Mouse (Mus musculus) Patski (cell line): Measurements from ENCODE around the gene Art4. TPM values are rescaled to one million over a fixed set of nuclear protein-coding genes. Genes with fewer than 3 reads are reported as not detected.
A peak's percentile ranks its signal among the peaks of the same experiment; 100 is the strongest.

ENCODE experiments used
- ATAC-seq: fragments of 100-300 bp; one replicate; pipeline ENCODE4 v1.8.0; 2021
- CTCF ChIA-PET: fragments of 350-600 bp; sonication (Branson Sonifier 250); formaldehyde crosslinking; loops from one replicate; lab custom pipeline; 2022; ENCODE audit warnings: inconsistent platforms; lab: Charles Lee
- POLR2A ChIA-PET: fragments of 350-600 bp; sonication (Branson Sonifier 250); formaldehyde crosslinking; loops from one replicate; lab custom pipeline; 2022; ENCODE audit warnings: antibody characterized with exemption, inconsistent platforms; lab: Charles Lee
- DNase-seq: peaks from one replicate; pipeline ENCODE4 v3.0.0-alpha.2; 2011; ENCODE audit warnings: low read depth, low spot score
- H3K27me3 ChIP-seq: fragments of 371-371 bp; one replicate; pipeline ENCODE4 v1.5.1; 2021
- CTCF ChIP-seq: fragments of 100-300 bp; IDR thresholded peaks from one replicate; pipeline ENCODE4 v1.5.1; 2021
- in situ Hi-C: fragments of 300-500 bp; cut with MboI; formaldehyde crosslinking; loops from 3 replicates; pipeline ENCODE4 v1.11.1; 2018; ENCODE audit warnings: low pct_unique_long_range_greater_than_20kb, mixed read lengths
- polyA plus RNA-seq: library from polyadenylated mRNA; unstranded; gene quantifications from one replicate; pipeline ENCODE4 v1.2.3, GENCODE M21; 2021

The Art4 gene
- polyA plus RNA-seq, 1 experiment from 2014 or later: not detected

DNA sequence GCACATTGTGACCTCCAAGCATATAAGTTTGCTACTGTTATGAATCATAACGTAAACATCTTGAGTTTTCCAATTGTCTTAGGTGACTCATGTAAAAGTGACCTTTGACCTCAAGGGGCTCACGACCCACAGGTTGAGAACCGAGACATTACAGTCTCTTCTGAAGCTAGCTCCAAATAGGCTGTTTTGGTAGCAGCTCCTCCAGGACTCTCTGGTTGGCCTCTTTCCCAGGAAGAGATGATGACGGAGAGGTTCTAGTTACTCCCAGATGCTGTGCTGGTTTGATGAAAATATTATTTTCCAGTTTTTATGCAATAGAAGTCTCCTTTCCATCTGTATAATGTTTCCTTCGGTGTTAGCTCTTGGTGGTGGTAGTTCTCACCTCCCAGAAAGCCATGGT lies 11.4 kb upstream of the Art4 start:
- POLR2A ChIA-PET: no interaction called here
- TF ChIP-seq CTCF: no peak
- CTCF ChIA-PET: interaction anchor here (1.0 kb wide), 1 partner anchor 22 kb away, joined by 3 read pairs; no protein-coding TSS in a partner anchor
- no peak for ATAC-seq
- no peaks in the 10 kb centered on the region for H3K27me3 ChIP-seq
- DNase-seq: no peak
- in situ Hi-C loops: no loop called here

DNA sequence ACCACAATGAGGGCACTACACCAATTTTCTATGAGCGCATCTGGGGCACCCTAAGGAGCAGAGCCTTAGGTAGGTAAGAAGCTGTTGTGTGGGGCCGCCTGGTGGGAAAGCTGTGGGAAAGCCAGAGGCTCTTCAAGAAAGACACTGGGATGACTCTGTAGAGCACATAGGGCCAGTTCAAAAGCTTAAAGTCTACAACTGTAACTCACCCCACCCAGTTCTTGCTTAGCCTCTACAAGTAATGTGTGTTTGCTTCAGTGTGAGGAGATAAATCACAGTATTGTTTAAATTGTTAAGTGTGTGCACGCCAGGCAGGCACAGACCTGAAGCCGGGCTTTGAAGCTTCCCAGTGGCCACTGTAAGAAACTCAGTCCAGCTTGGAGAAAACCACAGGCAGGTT lies 8.6 kb upstream of the Art4 start:
- ATAC-seq (no peak), DNase-seq (no peak)
- ChIA-PET CTCF (interaction anchor here (1.3 to 2.0 kb wide), 5 partner anchors 8 to 103 kb away, joined by 3 to 8 read pairs (median 6); no protein-coding TSS in a partner anchor), POLR2A (interaction anchor here (1.0 kb wide), 1 partner anchor 11 kb away, joined by 4 read pairs; no protein-coding TSS in a partner anchor)
- in situ Hi-C loops: no loop called here
- TF ChIP-seq CTCF: no peak
- H3K27me3 ChIP-seq: no peaks in the 10 kb centered on the region

DNA sequence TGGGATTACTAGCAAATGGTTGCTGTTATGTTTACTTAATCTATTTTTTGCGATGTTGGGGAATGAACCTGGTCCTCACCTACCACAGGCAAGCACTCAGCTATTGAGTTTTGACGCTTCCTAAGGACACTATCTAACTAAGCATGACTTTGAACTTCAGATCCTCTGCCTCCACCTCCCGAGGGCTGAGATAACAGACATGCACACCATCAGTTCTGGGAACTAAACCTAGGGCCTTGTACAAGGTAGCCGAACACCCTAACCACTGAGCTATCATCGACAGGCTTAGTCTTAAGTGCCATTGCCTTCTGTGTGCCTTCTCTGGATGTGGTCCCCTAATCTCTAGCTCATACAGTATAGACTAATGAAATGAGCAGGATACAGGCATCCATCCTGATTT lies 7.8 kb upstream of the Art4 start:
- DNase-seq (no peak), ATAC-seq (no peak)
- CTCF ChIA-PET: interaction anchor here (1.0 to 2.0 kb wide), 5 partner anchors 9 to 104 kb away, joined by 4 to 8 read pairs (median 6); no protein-coding TSS in a partner anchor
- POLR2A ChIA-PET: no interaction called here
- in situ Hi-C loops: no loop called here
- H3K27me3 ChIP-seq: no peaks in the 10 kb centered on the region
- TF ChIP-seq CTCF: no peak

DNA sequence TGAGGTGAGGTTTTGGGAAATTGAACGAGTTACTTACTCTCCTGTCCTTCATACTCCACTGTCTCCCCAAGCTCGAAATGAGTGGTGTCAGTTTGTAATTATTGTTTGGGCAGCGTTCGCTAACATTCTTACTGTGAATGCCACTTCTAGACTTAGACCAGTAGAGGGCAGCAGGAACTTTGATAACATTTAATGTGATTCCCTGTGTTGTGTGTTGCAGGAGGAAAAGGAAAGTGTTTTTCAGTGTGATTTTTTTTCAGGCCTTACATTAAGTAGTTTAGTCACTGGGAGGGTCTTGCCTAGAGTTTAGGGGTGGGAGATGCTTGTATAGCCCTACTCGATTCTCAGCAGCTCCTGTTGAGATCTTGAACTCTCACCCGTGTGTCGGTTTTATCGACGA lies 3.5 kb upstream of the Art4 start:
- ATAC-seq (no peak), DNase-seq (peak; percentile 19)
- H3K27me3 ChIP-seq: no peaks in the 10 kb centered on the region
- POLR2A ChIA-PET: no interaction called here
- CTCF ChIA-PET: interaction anchor here (0.8 to 4.3 kb wide), 15 partner anchors 10 to 129 kb away, joined by 3 to 35 read pairs (median 4); partner anchors contain the start of genes Erp27, Hist4h4 and Pde6h
- in situ Hi-C loops: loop anchor here (5.0 kb wide), 1 partner anchor 106 kb away; no protein-coding TSS in a partner anchor
- TF ChIP-seq CTCF: peak; percentile 57

DNA sequence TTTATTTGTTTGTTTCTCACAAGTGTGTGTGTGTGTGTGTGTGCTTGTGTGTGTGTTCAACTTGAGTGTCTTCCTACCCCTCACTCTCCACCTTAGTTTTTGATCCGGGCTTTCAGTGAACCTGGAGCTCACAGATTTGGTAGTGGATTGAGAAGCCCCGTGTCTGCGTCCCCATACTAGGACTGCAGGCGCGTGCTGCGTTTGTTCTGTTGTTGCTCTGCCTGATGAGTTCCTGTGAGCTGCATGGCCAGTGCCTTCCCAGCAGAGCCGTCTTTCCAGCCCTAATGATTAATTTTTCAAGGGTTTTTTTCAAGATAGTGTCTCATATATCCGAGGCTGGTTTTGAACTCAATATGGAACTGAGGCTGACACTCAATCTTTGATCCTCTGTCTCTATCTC lies 887 bp upstream of the Art4 start:
- ATAC-seq: no peak
- no peak for DNase-seq
- H3K27me3 ChIP-seq: no peaks in the 10 kb centered on the region
- in situ Hi-C loops: loop anchor here (10.0 kb wide), 1 partner anchor 316 kb away; the partner anchor contains the start of gene Rerg
- no peak for TF ChIP-seq CTCF
- ChIA-PET CTCF (interaction anchor here (4.3 kb wide), 1 partner anchor 111 kb away, joined by 35 read pairs; no protein-coding TSS in a partner anchor), POLR2A (no interaction called here)

DNA sequence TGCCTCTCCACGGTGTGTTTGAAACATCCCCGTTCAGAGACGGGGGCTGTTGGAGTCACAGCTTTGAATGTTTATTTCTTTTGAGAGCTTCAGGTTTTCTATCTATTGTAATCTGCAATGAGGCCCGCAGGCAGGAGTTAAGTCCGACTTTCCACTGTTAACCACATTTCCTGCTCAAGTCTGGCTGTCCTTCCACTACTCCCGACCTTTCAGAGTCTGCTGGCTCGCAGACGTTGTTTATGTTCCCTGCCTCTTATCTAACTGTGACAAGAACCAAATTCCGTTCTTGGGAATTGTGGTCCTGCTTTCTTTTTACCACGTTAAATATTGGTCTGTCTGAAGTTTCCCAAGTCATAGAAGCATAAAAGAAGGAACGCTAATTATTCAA lies 334 bp upstream of the Art4 start:
- ATAC-seq (no peak), DNase-seq (no peak)
- TF ChIP-seq CTCF: no peak
- CTCF ChIA-PET: no interaction called here
- in situ Hi-C loops: loop anchor here (10.0 kb wide), 1 partner anchor 317 kb away; the partner anchor contains the start of gene Rerg
- H3K27me3 ChIP-seq: no peaks in the 10 kb centered on the region
- POLR2A ChIA-PET: no interaction called here

DNA sequence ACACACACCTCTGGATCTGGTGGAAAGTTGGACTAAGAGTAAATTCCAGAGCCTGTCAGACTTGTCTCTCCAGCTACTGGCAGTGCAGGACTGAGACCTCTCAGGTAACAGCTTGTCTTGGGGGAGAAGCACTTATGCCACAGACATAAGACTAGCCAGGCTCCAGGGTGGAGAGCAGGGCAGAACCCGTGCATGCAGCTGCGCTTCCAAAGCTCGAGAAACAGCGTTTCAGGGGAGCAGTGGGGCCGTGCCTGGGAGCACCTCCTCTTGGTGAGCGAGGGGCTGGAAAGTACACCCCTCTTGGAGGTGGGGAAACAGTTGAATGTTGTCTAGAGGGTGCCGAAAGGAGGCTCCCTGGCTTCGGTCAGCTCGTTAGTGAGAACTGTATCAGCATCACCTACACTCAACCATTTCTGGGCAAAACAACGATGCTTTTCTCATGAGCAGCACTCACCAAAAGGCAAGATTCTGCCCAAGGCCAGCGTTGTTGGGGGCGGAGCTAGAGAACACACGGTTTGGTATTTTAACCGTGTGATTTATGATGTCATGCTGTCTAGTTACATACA lies 1.4 kb downstream of the Art4 start:
- in situ Hi-C loops: loop anchor here (10.0 kb wide), 1 partner anchor 319 kb away; the partner anchor contains the start of gene Rerg
- POLR2A ChIA-PET: interaction anchor here (0.6 kb wide), 1 partner anchor 111 kb away, joined by 3 read pairs; no protein-coding TSS in a partner anchor
- TF ChIP-seq CTCF: no peak
- CTCF ChIA-PET: interaction anchor here (0.8 to 1.7 kb wide), 6 partner anchors 10 to 124 kb away, joined by 3 to 5 read pairs (median 4); no protein-coding TSS in a partner anchor
- no peaks in the 10 kb centered on the region for H3K27me3 ChIP-seq
- ATAC-seq (no peak), DNase-seq (no peak)

DNA sequence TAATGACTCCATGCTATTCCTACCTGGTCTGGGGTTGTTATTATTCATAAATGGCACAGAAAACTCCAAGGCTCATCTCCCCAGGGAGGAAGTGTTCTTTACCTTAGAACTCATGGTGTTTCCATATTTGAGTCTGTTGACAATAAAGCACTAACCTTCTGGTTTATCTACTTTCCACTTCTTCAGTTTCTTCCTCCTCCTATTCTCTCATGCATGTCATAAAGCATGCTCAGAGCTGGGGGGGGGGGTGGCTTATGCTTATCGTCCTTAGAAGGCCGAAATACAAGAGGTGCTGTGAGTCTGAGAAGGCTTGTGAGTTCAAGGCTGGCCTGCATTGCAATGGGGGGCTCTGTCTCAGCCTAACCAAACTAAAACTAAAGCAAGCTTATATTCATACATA lies 2.4 kb downstream of the Art4 start:
- POLR2A ChIA-PET: no interaction called here
- CTCF ChIA-PET: interaction anchor here (0.8 to 1.5 kb wide), 6 partner anchors 8 to 125 kb away, joined by 3 to 5 read pairs (median 4); no protein-coding TSS in a partner anchor
- DNase-seq (no peak), ATAC-seq (no peak)
- in situ Hi-C loops: loop anchor here (10.0 kb wide), 1 partner anchor 320 kb away; the partner anchor contains the start of gene Rerg
- no peaks in the 10 kb centered on the region for H3K27me3 ChIP-seq
- no peak for TF ChIP-seq CTCF

DNA sequence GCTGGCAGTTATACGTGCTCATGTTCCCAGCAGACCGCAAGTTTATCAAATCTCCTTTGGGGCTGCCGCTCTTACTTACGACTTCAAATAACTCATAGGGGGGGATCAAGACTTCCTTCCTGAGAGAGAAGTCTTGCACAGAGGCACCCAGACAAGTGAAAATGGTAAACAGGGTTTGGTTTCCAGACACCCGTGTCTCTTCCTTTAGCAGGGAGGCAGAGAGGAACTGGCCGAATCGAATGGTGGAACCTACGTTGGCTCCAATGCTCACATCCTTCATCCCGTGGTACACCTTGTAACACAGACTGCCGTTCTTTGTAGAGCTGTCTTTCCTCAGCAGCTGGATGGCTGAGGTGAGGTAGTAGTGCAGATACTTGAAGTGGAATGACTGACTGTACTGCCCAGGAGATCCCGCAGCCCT lies 3.2 kb downstream of the Art4 start:
- ChIA-PET CTCF (interaction anchor here (1.0 to 1.3 kb wide), 2 partner anchors 9 to 116 kb away, joined by 3 read pairs; no protein-coding TSS in a partner anchor), POLR2A (no interaction called here)
- H3K27me3 ChIP-seq: no peaks in the 10 kb centered on the region
- ATAC-seq (no peak), DNase-seq (no peak)
- TF ChIP-seq CTCF: no peak
- in situ Hi-C loops: loop anchor here (10.0 kb wide), 1 partner anchor 320 kb away; the partner anchor contains the start of gene Rerg

DNA sequence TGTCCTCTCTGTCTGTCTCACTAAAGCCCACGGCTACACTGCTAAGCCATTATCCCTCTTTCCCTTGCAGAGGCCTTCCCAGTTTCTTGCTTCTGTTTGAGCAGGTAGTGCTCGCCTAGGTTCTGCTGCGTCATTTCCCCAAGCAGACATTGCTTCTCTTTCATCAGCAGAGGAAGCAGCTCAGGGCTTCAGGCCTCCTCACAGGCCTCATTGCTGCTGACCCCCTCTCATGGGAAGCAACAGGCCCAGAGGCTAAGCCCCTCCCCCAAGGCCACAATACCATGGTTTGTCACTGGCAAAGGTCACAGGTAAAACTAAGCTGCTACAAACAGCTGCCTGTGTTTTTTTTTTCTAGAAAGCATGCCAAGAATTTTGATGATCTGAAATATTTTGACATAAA lies 4.8 kb downstream of the Art4 start:
- ChIA-PET POLR2A (interaction anchor here (0.7 to 1.0 kb wide), 2 partner anchors 48 to 49 kb away, joined by 4 read pairs; partner anchors contain the start of gene Hist4h4), CTCF (interaction anchor here (0.7 to 1.4 kb wide), 4 partner anchors 11 to 128 kb away, joined by 3 to 8 read pairs (median 4); no protein-coding TSS in a partner anchor)
- no peak for ATAC-seq
- DNase-seq: no peak
- in situ Hi-C loops: loop anchor here (10.0 kb wide), 1 partner anchor 322 kb away; the partner anchor contains the start of gene Rerg
- H3K27me3 ChIP-seq: no peaks in the 10 kb centered on the region
- no peak for TF ChIP-seq CTCF
